In the genomic region with DNA sequence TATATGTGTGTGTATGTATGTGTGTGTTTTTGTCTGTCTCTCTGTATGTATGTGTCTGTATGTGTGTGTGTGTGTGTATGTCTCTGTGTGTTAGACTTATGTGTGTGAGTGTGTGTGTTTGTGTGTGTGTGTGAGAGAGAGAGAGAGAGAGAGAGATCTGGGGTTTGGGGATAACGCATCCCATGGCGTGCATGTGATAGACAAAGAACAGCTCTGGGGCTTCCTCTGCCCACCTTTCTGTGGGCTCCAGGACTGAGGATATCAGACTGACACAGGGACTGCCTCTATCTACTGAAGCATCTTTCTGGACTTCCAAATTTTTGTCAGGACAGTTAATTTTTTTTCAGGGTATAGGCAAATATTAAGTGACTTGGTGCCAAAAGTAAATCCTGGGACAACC, we compare ENCODE assay signal across 18 mouse cellular contexts.
DNase-seq lines count a peak whose midpoint lies in the region; ATAC-seq and TF ChIP-seq lines count a peak whose summit lies in the region.
"Had no signal": no experiment of that assay in that cellular context is flagged by ENCODE, and none has a peak within 500 bp of the region (broad histone marks: within the 10 kb centered on the region; RNA-seq: fewer than 3 reads in every experiment).

No protein-coding gene starts in this region.

- H3K4me3 ChIP-seq in CH12.LX (replicated peaks in 1 of 3; ENCODE audit: low read depth in 2 of 3, low read length in 2 of 3, poor library complexity in 1 of 3): no peak overlapping the region
- no peak overlapping the region for H3K4me3 ChIP-seq in limb, embryonic 12.5 days (replicated peaks)
- H3K4me3 ChIP-seq: embryonic facial prominence, embryonic 13.5 days; heart, embryonic 13.5 days; hindbrain, embryonic 12.5 days; intestine, embryonic 15.5 days had no signal

- in situ Hi-C loops in CH12.LX (cut with MboI; ENCODE audit: low pct_ligation_motif_present, low pct_unique_long_range_greater_than_20kb, low sequenced_read_pairs): no loop called here

- TF ChIP-seq EP300 in CH12.LX (IDR thresholded peaks at IDR 0.05; ENCODE audit: low read length): no peak

- no peak for TF ChIP-seq CTCF in CH12.LX (conservative IDR thresholded peaks at IDR 0.05 in 1 of 2, IDR thresholded peaks at IDR 0.05 in 1 of 2; ENCODE audit: low read depth in 2 of 2, low read length in 2 of 2)

- intact Hi-C loops in heart, postnatal 14 days (cut with DNase I): no loop called here
- intact Hi-C loops in left cerebral cortex, postnatal 25 days (cut with DNase I): no loop called here

- TF ChIP-seq POLR2A in CH12.LX (IDR thresholded peaks at IDR 0.05; ENCODE audit: low read depth, low read length): no peak

- H3K4me1 ChIP-seq in CH12.LX (ENCODE audit: control insufficient read depth in 1 of 2, insufficient read depth in 2 of 2): peaks cover 18 to 51% of the 10 kb centered on the region in 2 experiments
- H3K4me1 ChIP-seq in limb, embryonic 12.5 days (replicated peaks): peaks cover 64% of the 10 kb centered on the region

- H3K9me3 ChIP-seq in CH12.LX (replicated peaks; ENCODE audit: low read length): no peaks in the 10 kb centered on the region
- no peaks in the 10 kb centered on the region for H3K9me3 ChIP-seq in limb, embryonic 12.5 days
- H3K9me3 ChIP-seq: heart, embryonic 13.5 days; hindbrain, embryonic 12.5 days; intestine, embryonic 15.5 days had no signal

- DNase-seq in heart, adult 11 months: peak; percentile 31
- DNase-seq in heart, postnatal 14 days: no peak
- no peak for DNase-seq in CH12.LX (ENCODE audit: extremely low read depth)
- DNase-seq in MEL-GATA-1-ER (ENCODE audit: extremely low read depth, low read depth): peak; percentile 28
- DNase-seq in retina, postnatal 1 day: no peak
- DNase-seq in left cerebral cortex, postnatal 25 days (ENCODE audit: low spot score in 2 of 2): no peak
- DNase-seq: adrenal gland, postnatal 10 days; cerebellum, adult 11 months; cerebellum, adult 8-10 months; cerebellum, postnatal 14 days; gastrocnemius, postnatal 14 days; heart, postnatal 4 days had no signal

- no peak for ATAC-seq in limb, embryonic 12.5 days (ENCODE audit: insufficient number of reproducible peaks, insufficient read depth, low FRiP score, low TSS enrichment, low read depth)
- ATAC-seq: forebrain, embryonic 14.5 days; intestine, embryonic 15.5 days had no signal

- no peaks in the 10 kb centered on the region for H3K27me3 ChIP-seq in CH12.LX (replicated peaks)
- H3K27me3 ChIP-seq in limb, embryonic 12.5 days: no peaks in the 10 kb centered on the region
- H3K27me3 ChIP-seq: embryonic facial prominence, embryonic 13.5 days; heart, embryonic 13.5 days; hindbrain, embryonic 12.5 days; intestine, embryonic 15.5 days had no signal

- H3K9ac ChIP-seq in CH12.LX (ENCODE audit: insufficient read depth, low read depth): no peak overlapping the region
- H3K9ac ChIP-seq in limb, embryonic 12.5 days (replicated peaks): no peak overlapping the region
- H3K9ac ChIP-seq: embryonic facial prominence, embryonic 13.5 days; heart, embryonic 13.5 days; hindbrain, embryonic 12.5 days; intestine, embryonic 15.5 days had no signal

- H3K36me3 ChIP-seq in CH12.LX (replicated peaks in 1 of 2; ENCODE audit: control insufficient read depth in 1 of 2, insufficient read depth in 1 of 2, low read length in 1 of 2): peaks cover 1 to 5% of the 10 kb centered on the region in 2 experiments
- no peaks in the 10 kb centered on the region for H3K36me3 ChIP-seq in limb, embryonic 12.5 days
- H3K36me3 ChIP-seq: embryonic facial prominence, embryonic 13.5 days; heart, embryonic 13.5 days; hindbrain, embryonic 12.5 days; intestine, embryonic 15.5 days had no signal

- no peak overlapping the region for H3K4me2 ChIP-seq in CH12.LX (ENCODE audit: insufficient read depth, low read depth, poor library complexity, severe bottlenecking)
- H3K4me2 ChIP-seq in limb, embryonic 12.5 days: no peak overlapping the region
- H3K4me2 ChIP-seq: embryonic facial prominence, embryonic 13.5 days; heart, embryonic 13.5 days; hindbrain, embryonic 12.5 days; intestine, embryonic 15.5 days had no signal

- WGBS in limb, embryonic 12.5 days: 77% methylated on average over 2 of the region's 2 CpGs

- H3K79me2 ChIP-seq in CH12.LX (replicated peaks; ENCODE audit: control insufficient read depth, extremely low read depth, insufficient read depth, poor library complexity, severe bottlenecking): no peaks in the 10 kb centered on the region; the same call in 1 of the 2 replicates

- TF ChIP-seq RAD21 in CH12.LX (IDR thresholded peaks at IDR 0.05; ENCODE audit: low read depth, low read length): no peak

- no peak overlapping the region for H3K27ac ChIP-seq in CH12.LX (ENCODE audit: insufficient read depth, low read depth)
- H3K27ac ChIP-seq in limb, embryonic 12.5 days: peak overlapping the region; percentile 37; the same call in 1 of the 2 replicates
- H3K27ac ChIP-seq: heart, embryonic 13.5 days; hindbrain, embryonic 12.5 days; intestine, embryonic 15.5 days had no signal

- dilution Hi-C loops in CH12.LX (cut with MboI; ENCODE audit: extremely low pct_ligation_motif_present, extremely low pct_unique_long_range_greater_than_20kb, low sequenced_read_pairs): no loop called here

TF ChIP-seq in CH12.LX, 34 proteins besides CTCF, POLR2A, EP300 and RAD21:
- TF ChIP-seq MEF2A (IDR thresholded peaks at IDR 0.05; ENCODE audit: borderline replicate concordance, low read depth, low read length) (no peak), ZNF384 (IDR thresholded peaks at IDR 0.05; ENCODE audit: low read depth, low read length) (0 out of 2 replicates have a peak, but pooled peaks have one; percentile 7)

Comparison
In these comparisons a context has a peak if more than half of its experiments do, and no peak if none do; other contexts are left out.
1. DNase-seq: peak in heart, adult 11 months (single experiment) and MEL-GATA-1-ER (single experiment); none in heart, postnatal 14 days (0 of 2), CH12.LX (single experiment), retina, postnatal 1 day (single experiment) and left cerebral cortex, postnatal 25 days (0 of 2).